Mouse (Mus musculus) adrenal gland, postnatal 0 days (tissue): ENCODE measurements around the gene Myzap. TPM values are rescaled to one million over a fixed set of nuclear protein-coding genes. Genes with fewer than 3 reads are reported as not detected.

Experiments
- polyA plus RNA-seq: library from polyadenylated mRNA; unstranded; fragments of >200 nt; fragmentation: Nextera tagmentation; extraction: Ambion mirVana; gene quantifications from 2 replicates; pipeline ENCODE4 v1.2.1, GENCODE M21; 2015

Myzap gene
- polyA plus RNA-seq = 5.4 and 8.5 TPM in 2 replicates

GRCm38 (mm10) chr9:71591938-71592548, at the start of gene Myzap:
Gene Myzap (minus strand): TSS chr9:71592360.

GRCm38 (mm10) chr9:71485475-71486094, 106.6 kb downstream of the Myzap start, which contains the start of gene Polr2m:
Gene Polr2m (minus strand): TSS chr9:71485935.

Other genes starting within 250 kb of the Myzap start
- gene Polr2m, start 106.4 kb downstream of the Myzap start, polyA plus RNA-seq = 194 and 230 TPM in 2 replicates
- 14.5 and 15.0 TPM in 2 replicates for gene Cgnl1, start 179.2 kb upstream of the Myzap start, polyA plus RNA-seq